Mouse (Mus musculus) liver, adult 2 months (tissue): ENCODE measurements at regions not wholly inside any gene's neighbourhood (a gene's known extent, or its start where the extent isn't known, plus 50 kb on each side); places are given as distances from the start of the nearest gene placed in this dataset.

ENCODE experiments used
- DNase-seq: peaks from one replicate; pipeline ENCODE4 v3.0.0-alpha.2; 2011; ENCODE audit warnings: low read depth, low spot score; ENCODE audit errors: extremely low read depth
- H3K27ac ChIP-seq: fragments of 200-500 bp; replicated peaks from 2 replicates; pipeline ENCODE4 v1.5.1; 2012; ENCODE audit warnings: low read depth, mild to moderate bottlenecking, control low read depth, inconsistent platforms, low read length; ENCODE audit not compliant: insufficient read depth
- H3K27me3 ChIP-seq: fragments of 200-500 bp; 2 replicates; pipeline ENCODE4 v1.6.1; 2012; ENCODE audit warnings: mild to moderate bottlenecking, moderate library complexity, low read length, inconsistent platforms; ENCODE audit not compliant: control insufficient read depth, insufficient read depth
- H3K36me3 ChIP-seq: fragments of 200-500 bp; 2 replicates; pipeline ENCODE4 v1.6.1; 2012; ENCODE audit warnings: low read length, inconsistent platforms; ENCODE audit not compliant: control insufficient read depth, insufficient read depth
- H3K4me1 ChIP-seq: fragments of 200-500 bp; 2 replicates; pipeline ENCODE4 v1.6.1; 2011; ENCODE audit warnings: low read length; ENCODE audit not compliant: control insufficient read depth, insufficient read depth
- H3K4me3 ChIP-seq: fragments of 200-500 bp; 2 replicates; pipeline ENCODE4 v1.5.1; 2011; ENCODE audit warnings: low read depth, mild to moderate bottlenecking, control low read depth, low read length, moderate library complexity; ENCODE audit not compliant: insufficient read depth
- H3K79me2 ChIP-seq: fragments of 200-500 bp; 2 replicates; pipeline ENCODE4 v1.6.1; 2012; ENCODE audit warnings: inconsistent platforms, mild to moderate bottlenecking, low read length, moderate library complexity; ENCODE audit not compliant: control insufficient read depth, insufficient read depth
- H3K9ac ChIP-seq: fragments of 200-500 bp; 2 replicates; pipeline ENCODE4 v1.6.1; 2012; ENCODE audit warnings: low read depth, mild to moderate bottlenecking, control low read depth, inconsistent platforms, low read length
- CTCF ChIP-seq: fragments of 200-500 bp; IDR thresholded peaks from 2 replicates; pipeline ENCODE4 v1.5.1; 2011; ENCODE audit warnings: low read depth, low read length, control low read depth
- POLR2A ChIP-seq: fragments of 200-500 bp; IDR thresholded peaks from 2 replicates; pipeline ENCODE4 v1.6.1; 2011; ENCODE audit warnings: low read length, control low read depth; ENCODE audit not compliant: insufficient read depth; ENCODE audit errors: extremely low read depth
- WGBS: fragments of 180-500 bp; shearing (Covaris S2); methylation state at CpG from one replicate; pipeline ENCODE4 v1.1.7; 2018; 5-methylcytosine and 5-hydroxymethylcytosine counted together

GRCm38 (mm10) chr6:117617168-117617567, 223.8 kb upstream of the Zfp637 start:
- no peak overlapping the region for H3K4me3 ChIP-seq
- TF ChIP-seq POLR2A (no peak), CTCF (no peak)
- 49% methylated on average over 6 of the region's 6 CpGs for WGBS

GRCm38 (mm10) chr6:117617951-117618350, 223.0 kb upstream of the Zfp637 start:
- no peaks in the 10 kb centered on the region for H3K36me3 ChIP-seq
- TF ChIP-seq CTCF (no peak), POLR2A (no peak)
- H3K9ac ChIP-seq, result no peak overlapping the region
- peaks cover 3% of the 10 kb centered on the region for H3K4me1 ChIP-seq
- H3K27me3 ChIP-seq, result no peaks in the 10 kb centered on the region
- no peak overlapping the region for H3K27ac ChIP-seq
- no peak overlapping the region for H3K4me3 ChIP-seq
- no peak for DNase-seq
- WGBS, result 92% methylated on average over 4 of the region's 4 CpGs
- H3K79me2 ChIP-seq, result no peaks in the 10 kb centered on the region

More at GRCm38 (mm10) chr6:117617168-117617567, 223.8 kb upstream of the Zfp637 start:
- Histone ChIP-seq H3K27me3 (no peaks in the 10 kb centered on the region), H3K27ac (no peak overlapping the region), H3K9ac (no peak overlapping the region), H3K36me3 (no peaks in the 10 kb centered on the region), H3K4me1 (peaks cover 4% of the 10 kb centered on the region), H3K79me2 (no peaks in the 10 kb centered on the region)
- no peak for DNase-seq

GRCm38 (mm10) chr6:117619606-117620005, 221.4 kb upstream of the Zfp637 start:
- 79% methylated on average over 2 of the region's 2 CpGs for WGBS
- TF ChIP-seq CTCF (no peak), POLR2A (no peak)

GRCm38 (mm10) chr6:117622446-117622845, 218.5 kb upstream of the Zfp637 start:
- Histone ChIP-seq H3K4me3 (no peak overlapping the region), H3K27me3 (no peaks in the 10 kb centered on the region), H3K9ac (no peak overlapping the region), H3K79me2 (no peaks in the 10 kb centered on the region), H3K36me3 (no peaks in the 10 kb centered on the region), H3K4me1 (no peaks in the 10 kb centered on the region), H3K27ac (no peak overlapping the region)
- 77% methylated on average over 6 of the region's 6 CpGs for WGBS
- DNase-seq, result no peak
- TF ChIP-seq CTCF, result no peak
- no peak for TF ChIP-seq POLR2A

More at GRCm38 (mm10) chr6:117619606-117620005, 221.4 kb upstream of the Zfp637 start:
- Histone ChIP-seq H3K36me3 (no peaks in the 10 kb centered on the region), H3K27me3 (no peaks in the 10 kb centered on the region), H3K4me3 (no peak overlapping the region), H3K4me1 (no peaks in the 10 kb centered on the region), H3K27ac (no peak overlapping the region), H3K79me2 (no peaks in the 10 kb centered on the region), H3K9ac (no peak overlapping the region)
- DNase-seq, result no peak

- H3K9ac ChIP-seq, result no peak overlapping the region
- no peaks in the 10 kb centered on the region for H3K79me2 ChIP-seq
- H3K27me3 ChIP-seq, result no peaks in the 10 kb centered on the region
- no peak for DNase-seq
- no peak overlapping the region for H3K27ac ChIP-seq
- H3K4me1 ChIP-seq, result no peaks in the 10 kb centered on the region
- TF ChIP-seq POLR2A (no peak), CTCF (no peak)
- no peaks in the 10 kb centered on the region for H3K36me3 ChIP-seq
- H3K4me3 ChIP-seq, result no peak overlapping the region
Measured at GRCm38 (mm10) chr6:117622946-117623345, 218.0 kb upstream of the Zfp637 start.

- H3K9ac ChIP-seq, result no peak overlapping the region
- H3K79me2 ChIP-seq, result no peaks in the 10 kb centered on the region
- no peaks in the 10 kb centered on the region for H3K36me3 ChIP-seq
- H3K4me3 ChIP-seq, result no peak overlapping the region
- no peaks in the 10 kb centered on the region for H3K4me1 ChIP-seq
- DNase-seq, result no peak
- 76% methylated on average over 5 of the region's 5 CpGs for WGBS
- H3K27ac ChIP-seq, result no peak overlapping the region
- H3K27me3 ChIP-seq, result no peaks in the 10 kb centered on the region
- TF ChIP-seq CTCF (no peak), POLR2A (no peak)
Measured at GRCm38 (mm10) chr6:117625716-117626115, 215.3 kb upstream of the Zfp637 start.
